Mouse (Mus musculus): ENCODE data around the gene Pnp. TPM values are rescaled to one million over a fixed set of nuclear protein-coding genes. Genes with fewer than 3 reads are reported as not detected.
"Not testable (repeated sequence)": the region's sequence is repeated elsewhere in the genome, so short reads cannot be mapped to it uniquely, and the experiment has no call there.

Pnp gene
- polyA plus RNA-seq, 1 experiment from 2014 or later, result 73.6 TPM

- Histone ChIP-seq H3K36me3 (ENCODE audit: control insufficient read depth, insufficient read depth, low read length) (no peaks in the 10 kb centered on the region), H3K4me2 (peak within 1 kb of the TSS; percentile 61), H3K9me3 (ENCODE audit: control insufficient read depth, low read length) (no peaks in the 10 kb centered on the region), H3K9ac (ENCODE audit: low read length) (peak within 1 kb of the TSS; percentile 60), H3K27me3 (ENCODE audit: control insufficient read depth, insufficient read depth, low read length) (no peaks in the 10 kb centered on the region), H3K4me3 (ENCODE audit: low read depth, low read length) (peak within 1 kb of the TSS; percentile 38), H3K4me1 (ENCODE audit: control insufficient read depth, insufficient read depth, low read length) (peaks cover 7% of the 10 kb centered on the region; the same call in 1 of the 2 replicates), H3K27ac (ENCODE audit: low read depth, low read length) (peak within 1 kb of the TSS; percentile 32)
- ATAC-seq (ENCODE audit: low FRiP score), result peak; percentile 100
- WGBS, result 18% methylated on average over 31 of the region's 31 CpGs
- peak; percentile 98 for DNase-seq (ENCODE audit: low spot score, missing footprints)
Measured at GRCm38 (mm10) chr14:50943932-50944667, 13.2 kb downstream of the Pnp start, which contains the start of gene Gm49342. Gene Gm49342 (plus strand): TSS chr14:50944517.

GRCm38 (mm10) chr14:50944668-50945033 lies 13.8 kb downstream of the Pnp start:
- under 1% methylated on average over 14 of the region's 15 CpGs for WGBS
- H3K27me3 ChIP-seq (ENCODE audit: control insufficient read depth, insufficient read depth, low read length); H3K9me3 ChIP-seq (ENCODE audit: control insufficient read depth, low read length); H3K4me1 ChIP-seq (ENCODE audit: control insufficient read depth, insufficient read depth, low read length); H3K36me3 ChIP-seq (ENCODE audit: control insufficient read depth, insufficient read depth, low read length): not testable (repeated sequence)
- peak overlapping the region; percentile 38 for H3K4me3 ChIP-seq (ENCODE audit: low read depth, low read length)
- peak overlapping the region; percentile 61 for H3K4me2 ChIP-seq
- peak; percentile 94 for DNase-seq (ENCODE audit: low spot score, missing footprints)
- ATAC-seq (ENCODE audit: low FRiP score), result peak; percentile 97
- peak overlapping the region; percentile 60 for H3K9ac ChIP-seq (ENCODE audit: low read length)
- peak overlapping the region; percentile 32 for H3K27ac ChIP-seq (ENCODE audit: low read depth, low read length)

- not testable (repeated sequence) for H3K9me3 ChIP-seq (ENCODE audit: control insufficient read depth, low read length); H3K36me3 ChIP-seq (ENCODE audit: control insufficient read depth, insufficient read depth, low read length); H3K4me1 ChIP-seq (ENCODE audit: control insufficient read depth, insufficient read depth, low read length); DNase-seq (ENCODE audit: low spot score, missing footprints); ATAC-seq (ENCODE audit: low FRiP score); H3K27ac ChIP-seq (ENCODE audit: low read depth, low read length); H3K27me3 ChIP-seq (ENCODE audit: control insufficient read depth, insufficient read depth, low read length)
- 12% methylated on average over 6 of the region's 6 CpGs for WGBS
- peak overlapping the region; percentile 61 for H3K4me2 ChIP-seq
- peak overlapping the region; percentile 60 for H3K9ac ChIP-seq (ENCODE audit: low read length)
- H3K4me3 ChIP-seq (ENCODE audit: low read depth, low read length), result peak overlapping the region; percentile 38
Measured at GRCm38 (mm10) chr14:50945081-50945480, 14.2 kb downstream of the Pnp start.

- ATAC-seq (ENCODE audit: low FRiP score); H3K4me1 ChIP-seq (ENCODE audit: control insufficient read depth, insufficient read depth, low read length); H3K27ac ChIP-seq (ENCODE audit: low read depth, low read length); H3K9me3 ChIP-seq (ENCODE audit: control insufficient read depth, low read length); DNase-seq (ENCODE audit: low spot score, missing footprints); H3K36me3 ChIP-seq (ENCODE audit: control insufficient read depth, insufficient read depth, low read length); H3K27me3 ChIP-seq (ENCODE audit: control insufficient read depth, insufficient read depth, low read length): not testable (repeated sequence)
- Histone ChIP-seq H3K4me3 (ENCODE audit: low read depth, low read length) (peak overlapping the region; percentile 38; the same call in 1 of the 2 replicates), H3K9ac (ENCODE audit: low read length) (peak overlapping the region; percentile 60; the same call in 1 of the 2 replicates), H3K4me2 (peak overlapping the region; percentile 61)
- WGBS, result 31% methylated on average over 3 of the region's 3 CpGs
Measured at GRCm38 (mm10) chr14:50945526-50945925, 14.6 kb downstream of the Pnp start.

- Histone ChIP-seq H3K9me3 (ENCODE audit: control insufficient read depth, low read length) (no peaks in the 10 kb centered on the region), H3K27ac (ENCODE audit: low read depth, low read length) (no peak overlapping the region), H3K4me2 (no peak overlapping the region), H3K27me3 (ENCODE audit: control insufficient read depth, insufficient read depth, low read length) (no peaks in the 10 kb centered on the region), H3K36me3 (ENCODE audit: control insufficient read depth, insufficient read depth, low read length) (peaks cover 3% of the 10 kb centered on the region; the same call in 1 of the 2 replicates), H3K4me1 (ENCODE audit: control insufficient read depth, insufficient read depth, low read length) (no peaks in the 10 kb centered on the region), H3K4me3 (ENCODE audit: low read depth, low read length) (no peak overlapping the region), H3K9ac (ENCODE audit: low read length) (no peak overlapping the region)
- WGBS, result 91% methylated on average over 10 of the region's 10 CpGs
- DNase-seq (ENCODE audit: low spot score, missing footprints) (peak; percentile 66), ATAC-seq (ENCODE audit: low FRiP score) (no peak)
Measured at GRCm38 (mm10) chr14:50955487-50955886, 24.6 kb downstream of the Pnp start.

- ATAC-seq (ENCODE audit: low FRiP score) (peak; percentile 81), DNase-seq (ENCODE audit: low spot score, missing footprints) (peak; percentile 90)
- H3K9me3 ChIP-seq (ENCODE audit: control insufficient read depth, low read length); H3K27me3 ChIP-seq (ENCODE audit: control insufficient read depth, insufficient read depth, low read length); H3K36me3 ChIP-seq (ENCODE audit: control insufficient read depth, insufficient read depth, low read length); H3K27ac ChIP-seq (ENCODE audit: low read depth, low read length); H3K9ac ChIP-seq (ENCODE audit: low read length); H3K4me3 ChIP-seq (ENCODE audit: low read depth, low read length); H3K4me1 ChIP-seq (ENCODE audit: control insufficient read depth, insufficient read depth, low read length): not testable (repeated sequence)
- peak within 1 kb of the TSS; percentile 24 for H3K4me2 ChIP-seq
- 11% methylated on average over 19 of the region's 19 CpGs for WGBS
Measured at GRCm38 (mm10) chr14:50955942-50956508, 25.1 kb downstream of the Pnp start, which contains the start of gene Pnp2. Gene Pnp2 (plus strand): TSS chr14:50955992.

GRCm38 (mm10) chr14:50956724-50957123 lies 25.8 kb downstream of the Pnp start:
- H3K9ac ChIP-seq (ENCODE audit: low read length); H3K27me3 ChIP-seq (ENCODE audit: control insufficient read depth, insufficient read depth, low read length); ATAC-seq (ENCODE audit: low FRiP score); H3K4me1 ChIP-seq (ENCODE audit: control insufficient read depth, insufficient read depth, low read length); H3K4me3 ChIP-seq (ENCODE audit: low read depth, low read length); H3K9me3 ChIP-seq (ENCODE audit: control insufficient read depth, low read length); H3K4me2 ChIP-seq; H3K36me3 ChIP-seq (ENCODE audit: control insufficient read depth, insufficient read depth, low read length); H3K27ac ChIP-seq (ENCODE audit: low read depth, low read length): not testable (repeated sequence)
- 77% methylated on average over 6 of the region's 6 CpGs for WGBS
- DNase-seq (ENCODE audit: low spot score, missing footprints), result peak; percentile 75

- not testable (repeated sequence) for H3K9me3 ChIP-seq (ENCODE audit: control insufficient read depth, low read length); H3K27me3 ChIP-seq (ENCODE audit: control insufficient read depth, insufficient read depth, low read length); H3K4me3 ChIP-seq (ENCODE audit: low read depth, low read length); H3K27ac ChIP-seq (ENCODE audit: low read depth, low read length); H3K9ac ChIP-seq (ENCODE audit: low read length); H3K4me1 ChIP-seq (ENCODE audit: control insufficient read depth, insufficient read depth, low read length); H3K4me2 ChIP-seq; ATAC-seq (ENCODE audit: low FRiP score); H3K36me3 ChIP-seq (ENCODE audit: control insufficient read depth, insufficient read depth, low read length)
- DNase-seq (ENCODE audit: low spot score, missing footprints), result peak; percentile 56
- 77% methylated on average over 3 of the region's 3 CpGs for WGBS
Measured at GRCm38 (mm10) chr14:50957146-50957545, 26.3 kb downstream of the Pnp start.

GRCm38 (mm10) chr14:50958289-50958995 lies 27.6 kb downstream of the Pnp start:
- not testable (repeated sequence) for ATAC-seq (ENCODE audit: low FRiP score); H3K9me3 ChIP-seq (ENCODE audit: control insufficient read depth, low read length); H3K36me3 ChIP-seq (ENCODE audit: control insufficient read depth, insufficient read depth, low read length); H3K4me2 ChIP-seq; H3K9ac ChIP-seq (ENCODE audit: low read length); H3K27me3 ChIP-seq (ENCODE audit: control insufficient read depth, insufficient read depth, low read length); H3K4me3 ChIP-seq (ENCODE audit: low read depth, low read length); H3K27ac ChIP-seq (ENCODE audit: low read depth, low read length); H3K4me1 ChIP-seq (ENCODE audit: control insufficient read depth, insufficient read depth, low read length)
- DNase-seq (ENCODE audit: low spot score, missing footprints), result peak; percentile 47
- 89% methylated on average over 5 of the region's 5 CpGs for WGBS

Data from midbrain, embryonic 11.5 days (tissue).